Mouse (Mus musculus) frontal cortex, postnatal 14 days (tissue): ENCODE data around the gene Fam178b.
A peak's percentile ranks its signal among the peaks of the same experiment; 100 is the strongest.
"Not testable (repeated sequence)": the region's sequence is repeated elsewhere in the genome, so short reads cannot be mapped to it uniquely, and the experiment has no call there.

Experiments
- DNase-seq, 2 experiments: peaks; one replicate each; pipeline ENCODE4 v3.0.0; 2022; ENCODE audit warnings: low spot score in 2 of 2

The Fam178b gene

GRCm38 (mm10) chr1:36546888-36547471 is 136.0 kb downstream of the Fam178b start, which contains the start of gene Ankrd39:
Ankrd39 (minus strand) TSS chr1:36547445.
- peak; percentile 96 to 97 for DNase-seq

- DNase-seq: no peak
Measured at GRCm38 (mm10) chr1:36545845-36546600, 137.0 kb downstream of the Fam178b start.

- no peak for DNase-seq
Measured at GRCm38 (mm10) chr1:36545382-36545781, 137.6 kb downstream of the Fam178b start.

- no peak for DNase-seq
Measured at GRCm38 (mm10) chr1:36542925-36543324, 140.1 kb downstream of the Fam178b start.

GRCm38 (mm10) chr1:36541844-36542243 is 141.1 kb downstream of the Fam178b start:
- DNase-seq: no peak

- DNase-seq: no peak
Measured at GRCm38 (mm10) chr1:36540807-36541206, 142.2 kb downstream of the Fam178b start.

GRCm38 (mm10) chr1:36540132-36540531 is 142.9 kb downstream of the Fam178b start:
- no peak for DNase-seq

- DNase-seq: no peak
Measured at GRCm38 (mm10) chr1:36539186-36539585, 143.8 kb downstream of the Fam178b start, which contains the start of gene Gm42417. Gm42417 (minus strand) TSS chr1:36539429.

- DNase-seq: no peak
Measured at GRCm38 (mm10) chr1:36538727-36539126, 144.3 kb downstream of the Fam178b start.

GRCm38 (mm10) chr1:36536783-36537182 is 146.2 kb downstream of the Fam178b start, which contains the start of gene Ankrd23:
Ankrd23 (minus strand) TSS chr1:36536883.
- not testable (repeated sequence) for DNase-seq

- DNase-seq: no peak
Measured at GRCm38 (mm10) chr1:36536397-36536728, 146.6 kb downstream of the Fam178b start.

- DNase-seq: no peak
Measured at GRCm38 (mm10) chr1:36535477-36536396, 147.2 kb downstream of the Fam178b start.

GRCm38 (mm10) chr1:36534595-36535058 is 148.4 kb downstream of the Fam178b start:
- DNase-seq: no peak

GRCm38 (mm10) chr1:36533546-36533945 is 149.4 kb downstream of the Fam178b start:
- DNase-seq: no peak

GRCm38 (mm10) chr1:36531461-36531860 is 151.5 kb downstream of the Fam178b start:
- no peak for DNase-seq

GRCm38 (mm10) chr1:36530962-36531361 is 152.0 kb downstream of the Fam178b start:
- no peak for DNase-seq

GRCm38 (mm10) chr1:36530485-36530884 is 152.5 kb downstream of the Fam178b start:
- no peak for DNase-seq

- DNase-seq: no peak
Measured at GRCm38 (mm10) chr1:36529875-36530274, 153.1 kb downstream of the Fam178b start.

GRCm38 (mm10) chr1:36529274-36529673 is 153.7 kb downstream of the Fam178b start:
- DNase-seq: no peak

- DNase-seq: no peak
Measured at GRCm38 (mm10) chr1:36528351-36528750, 154.6 kb downstream of the Fam178b start.

- no peak for DNase-seq
Measured at GRCm38 (mm10) chr1:36526903-36527302, 156.1 kb downstream of the Fam178b start.

GRCm38 (mm10) chr1:36525774-36526173 is 157.2 kb downstream of the Fam178b start:
- DNase-seq: no peak
